Mouse (Mus musculus) left cerebral cortex, postnatal 36 days (tissue): Measurements from ENCODE around the gene Bad. TPM values are rescaled to one million over a fixed set of nuclear protein-coding genes. Genes with fewer than 3 reads are reported as not detected.
"Not testable (repeated sequence)": the region's sequence is repeated elsewhere in the genome, so short reads cannot be mapped to it uniquely, and the experiment has no call there.

Experiments
- DNase-seq, 2 experiments: peaks; one replicate each; pipeline ENCODE4 v3.0.0; 2021 to 2022; ENCODE audit warnings: low spot score in 2 of 2, mixed read lengths in 1 of 2
- intact Hi-C: fragments of 180-260 bp; cut with DNase I; formaldehyde crosslinking; loops from one replicate; pipeline ENCODE4 v1.15.1; 2025
- total RNA-seq, 2 experiments: library from RNA; stranded (reverse); gene quantifications; 2 replicates each; pipeline ENCODE4 v1.2.3; 2021

Gene Bad
- total RNA-seq, 2 experiments from 2014 or later, result 36.6 to 42.6 TPM

DNA sequence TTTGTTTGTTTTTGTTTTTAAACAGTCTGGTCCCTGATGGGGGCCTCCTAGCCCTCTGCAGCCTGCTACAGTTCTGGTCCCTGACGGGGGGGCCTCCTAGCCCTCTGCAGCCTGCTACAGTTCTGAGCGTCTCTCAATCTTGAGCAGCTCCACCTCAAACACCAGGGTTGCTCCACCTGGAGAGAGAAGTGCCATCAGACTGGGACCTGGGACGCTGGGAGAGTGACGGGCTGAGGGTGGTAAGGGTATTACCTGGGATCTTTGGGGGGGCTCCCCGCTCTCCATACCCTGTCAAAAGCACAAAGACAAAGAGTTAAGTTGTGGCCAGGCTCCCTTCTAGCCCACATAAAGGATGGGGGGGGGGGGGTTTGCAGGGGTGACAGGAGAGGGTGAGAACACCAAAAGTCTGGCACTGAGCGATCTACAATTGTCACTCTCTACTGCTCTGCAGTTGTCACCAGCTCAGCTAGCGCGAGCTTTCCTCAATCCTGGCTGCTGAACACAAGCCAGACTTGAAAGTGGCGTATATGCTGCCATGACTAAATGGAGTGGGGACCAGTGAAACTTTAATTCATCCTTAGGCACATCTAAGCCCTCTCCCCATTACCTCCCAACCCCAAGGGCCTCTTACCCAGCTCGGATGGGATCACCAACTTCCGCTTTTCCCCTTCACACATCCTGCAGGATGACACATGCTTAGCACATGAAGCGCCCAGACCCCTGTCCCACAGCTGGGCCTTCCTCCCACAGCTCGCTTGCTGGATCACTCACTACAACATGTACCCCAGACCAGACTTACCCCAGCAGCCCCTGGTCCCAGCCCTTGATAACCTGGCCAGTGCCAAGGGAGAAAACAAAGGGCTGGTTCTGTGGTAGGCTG, 36.3 kb downstream of the Bad start:
- DNase-seq, result no peak
- intact Hi-C loops, result loop anchor here (2.0 kb wide), 1 partner anchor 57 kb away; the partner anchor contains the start of gene Esrra

GRCm38 (mm10) chr19:6978639-6978974, 36.9 kb downstream of the Bad start:
- no peak for DNase-seq
- intact Hi-C loops, result loop anchor here (2.0 kb wide), 1 partner anchor 58 kb away; the partner anchor contains the start of gene Esrra

DNA sequence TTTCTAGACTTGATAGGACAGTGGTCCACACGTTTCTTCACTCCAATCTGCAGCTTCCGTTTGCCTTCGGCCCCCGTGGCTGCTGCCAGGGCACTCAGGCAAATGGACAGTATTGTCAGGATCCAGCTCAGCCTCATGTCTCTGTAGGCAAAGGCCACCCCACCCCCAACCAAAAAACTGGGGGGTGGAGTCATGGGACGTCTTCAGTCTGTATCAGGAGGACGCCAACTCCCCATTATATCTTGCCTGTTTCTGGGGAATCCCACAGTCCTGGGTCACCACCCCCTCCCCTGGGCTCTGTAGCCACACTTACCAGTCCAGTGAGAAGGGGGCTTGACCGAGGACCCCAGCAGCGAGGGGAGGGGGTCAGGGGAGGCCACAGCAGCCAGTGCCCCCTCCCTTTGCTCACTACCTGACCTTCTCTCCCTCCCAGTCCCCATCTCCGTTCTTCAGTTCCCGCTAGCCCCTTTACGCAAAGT, 37.4 kb downstream of the Bad start:
- intact Hi-C loops, result loop anchor here (2.0 kb wide), 1 partner anchor 58 kb away; the partner anchor contains the start of gene Esrra
- peak in 1 of 2 experiments; percentile 32 for DNase-seq

DNA sequence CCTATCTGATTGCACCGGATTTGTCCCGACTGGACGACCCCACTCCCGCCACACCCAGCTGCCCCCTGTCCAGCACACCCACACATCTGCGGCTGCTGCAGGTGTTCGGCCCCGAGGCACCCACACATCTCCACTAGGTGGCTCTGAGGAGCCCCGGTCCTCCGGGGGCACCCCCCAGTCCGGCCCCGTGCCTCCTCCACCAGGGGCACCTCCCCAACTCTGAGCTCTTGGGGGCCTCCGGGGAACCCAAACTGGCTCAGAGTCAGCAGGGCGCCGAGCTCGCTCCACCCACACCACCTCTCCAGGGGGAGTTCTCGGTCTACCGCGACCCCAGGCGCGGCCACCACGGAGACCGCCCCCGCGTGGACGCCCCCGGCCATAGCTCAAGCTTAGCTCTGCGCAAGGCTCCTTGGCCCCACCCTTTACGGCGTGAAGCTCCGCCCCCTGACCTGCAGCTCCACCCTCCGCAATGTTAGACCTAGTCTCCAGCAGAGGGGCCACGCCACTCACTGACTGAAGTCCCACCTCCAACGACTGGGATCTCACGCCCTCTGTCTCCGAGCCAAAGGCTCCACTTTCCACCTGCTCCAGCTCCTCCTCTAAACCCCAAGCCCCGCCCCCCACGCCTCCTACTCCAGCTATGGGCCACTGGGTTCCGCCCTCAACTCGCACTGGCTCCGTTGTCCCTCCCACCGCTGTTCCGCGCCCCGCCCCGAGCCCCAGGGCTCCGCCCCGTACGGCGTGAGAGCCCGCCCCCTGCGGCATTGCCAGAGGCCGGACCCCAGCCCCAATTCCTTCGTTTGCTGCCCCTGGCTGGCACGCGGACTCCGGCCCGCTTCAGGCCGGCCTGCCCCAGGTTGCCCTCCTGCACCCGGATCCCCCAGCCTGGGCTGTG, 38.1 kb downstream of the Bad start:
- DNase-seq, result peak; percentile 98 to 99
- intact Hi-C loops, result loop anchor here (2.0 kb wide), 1 partner anchor 59 kb away; the partner anchor contains the start of gene Esrra

DNA sequence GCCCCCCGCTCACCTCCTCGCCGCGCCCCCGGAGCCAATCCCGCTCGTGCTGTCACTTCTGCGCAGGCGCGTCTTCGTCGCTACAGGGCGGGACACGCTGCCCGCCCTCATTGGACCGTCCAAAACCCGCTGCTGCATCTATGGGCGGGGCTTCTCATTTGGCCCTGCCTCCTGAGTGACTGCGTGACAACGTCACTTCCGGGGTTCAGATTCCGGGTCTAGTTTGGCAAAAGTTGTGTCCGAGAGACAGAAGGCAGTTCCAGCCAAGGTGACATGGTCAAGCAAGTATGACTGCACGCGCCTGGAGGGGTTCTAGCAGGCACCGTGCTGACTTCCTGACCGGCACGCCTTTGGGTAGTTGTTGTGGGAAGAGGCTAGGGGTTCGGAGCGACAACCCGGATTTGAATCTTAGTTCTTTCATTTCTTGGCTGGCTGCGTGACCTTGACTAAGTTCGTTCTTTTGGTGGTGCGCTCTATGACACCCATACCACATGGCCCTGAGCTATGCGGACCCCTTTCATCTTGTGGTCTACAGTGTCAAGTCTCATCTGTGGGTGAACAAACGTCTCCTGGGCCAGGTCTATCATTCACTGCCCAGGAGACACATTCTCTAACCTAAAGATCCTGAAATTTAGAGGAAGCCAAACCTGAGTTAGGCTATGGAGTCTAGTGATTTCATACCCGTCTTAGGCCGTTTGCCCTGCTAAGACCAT, 38.9 kb downstream of the Bad start, which contains the start of gene Fkbp2:
TSS of gene Fkbp2 (minus strand) at position 121 of the 713 bp plus-strand sequence.
- peak; percentile 99 for DNase-seq
- intact Hi-C loops, result no loop called here

DNA sequence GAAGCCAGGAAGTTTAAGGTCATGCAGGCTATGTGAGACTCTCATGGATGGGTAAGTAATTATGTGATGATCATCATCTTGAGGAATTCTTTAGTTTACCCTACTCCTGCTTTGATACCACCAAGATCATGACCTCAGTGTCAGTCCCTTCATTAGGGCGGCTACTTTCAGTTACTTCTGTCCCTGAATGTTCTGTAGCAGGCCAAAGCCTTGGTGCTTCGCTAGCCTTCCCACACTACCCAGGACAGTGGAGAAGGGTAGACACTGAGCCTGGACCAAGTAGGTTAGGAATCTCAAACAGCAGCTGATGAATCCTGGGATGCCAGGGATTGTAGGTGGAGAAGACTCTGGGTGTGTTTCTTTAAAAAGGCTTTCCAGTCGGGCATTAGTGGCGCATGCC, 39.8 kb downstream of the Bad start:
- intact Hi-C loops, result no loop called here
- no peak for DNase-seq

DNA sequence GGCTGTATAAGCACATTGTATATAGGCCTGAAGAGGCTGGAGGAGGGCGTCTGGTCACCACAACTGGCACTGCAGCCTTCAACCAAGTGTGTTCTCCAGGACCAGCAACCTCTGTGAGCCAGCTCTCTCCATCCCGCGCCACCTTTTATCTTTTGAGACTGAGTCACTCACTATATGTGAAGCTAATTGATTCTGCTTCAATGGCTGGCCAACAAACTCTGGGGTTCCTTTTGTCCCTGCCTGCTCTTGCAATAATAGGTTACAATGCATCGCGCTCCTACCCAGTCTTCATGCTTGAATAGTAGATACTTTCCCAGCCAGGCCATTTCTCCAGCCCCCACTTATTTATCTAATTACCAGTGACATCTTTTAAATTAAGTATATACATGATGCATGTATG, 42.0 kb downstream of the Bad start:
- no peak for DNase-seq

DNA sequence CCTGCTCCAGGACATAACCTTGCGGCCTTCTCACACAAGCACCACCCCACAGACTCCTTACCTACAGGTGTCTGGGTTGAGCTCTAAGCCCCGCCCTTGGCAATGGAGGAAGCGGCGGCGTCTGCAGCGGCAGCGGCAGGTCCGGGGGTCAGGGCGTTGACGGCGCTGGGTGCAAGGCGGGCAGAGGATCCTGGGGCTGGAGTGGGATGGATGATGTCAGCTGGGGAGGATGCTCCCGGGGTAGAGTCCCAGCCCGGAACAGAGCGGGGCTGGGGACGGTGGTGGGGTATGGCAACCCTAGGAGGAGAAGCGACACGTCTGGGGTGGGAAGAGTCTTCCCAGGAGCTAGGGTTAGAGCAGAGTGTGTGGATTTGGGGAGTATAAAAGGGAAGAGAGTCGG, 43.6 kb downstream of the Bad start:
- intact Hi-C loops, result no loop called here
- DNase-seq, result no peak

More for the DNA sequence above, 42.0 kb downstream of the Bad start:
- intact Hi-C loops, result no loop called here

DNA sequence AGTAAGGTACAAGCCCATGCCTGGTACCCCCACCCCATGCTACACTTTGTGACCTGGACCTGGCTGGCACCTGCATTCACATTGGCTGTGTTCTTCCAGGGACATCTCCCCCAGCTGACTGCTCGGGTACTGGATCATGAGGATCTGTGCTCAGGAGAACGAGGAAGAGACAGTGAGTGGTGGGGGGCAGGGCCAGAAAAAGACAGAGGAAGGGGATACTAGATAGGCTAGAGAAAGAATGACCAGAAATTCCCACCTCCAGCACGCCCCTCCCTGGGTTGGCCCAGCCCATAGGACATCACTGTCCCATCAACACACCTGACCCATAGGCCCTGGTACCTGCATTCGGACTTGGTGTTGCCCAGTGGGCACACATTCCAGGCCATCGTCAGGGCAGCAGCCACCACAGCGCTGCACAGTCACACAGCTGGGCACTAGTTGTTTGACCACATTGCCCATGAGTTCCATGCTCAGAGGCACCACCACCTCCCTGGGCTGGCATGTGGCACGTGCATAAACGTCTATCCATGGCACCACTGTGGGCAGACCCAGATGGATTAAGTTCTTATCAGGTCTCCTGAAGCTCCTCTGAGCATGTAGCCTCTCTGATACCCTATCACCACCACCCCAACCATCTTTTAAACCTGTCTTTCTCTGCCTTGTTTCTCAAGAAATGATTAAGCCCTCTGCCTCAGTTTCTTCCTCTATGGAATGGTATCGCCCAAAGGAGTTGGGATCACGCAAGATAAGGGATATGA, 44.5 kb downstream of the Bad start:
- no peak for DNase-seq
- intact Hi-C loops, result no loop called here

DNA sequence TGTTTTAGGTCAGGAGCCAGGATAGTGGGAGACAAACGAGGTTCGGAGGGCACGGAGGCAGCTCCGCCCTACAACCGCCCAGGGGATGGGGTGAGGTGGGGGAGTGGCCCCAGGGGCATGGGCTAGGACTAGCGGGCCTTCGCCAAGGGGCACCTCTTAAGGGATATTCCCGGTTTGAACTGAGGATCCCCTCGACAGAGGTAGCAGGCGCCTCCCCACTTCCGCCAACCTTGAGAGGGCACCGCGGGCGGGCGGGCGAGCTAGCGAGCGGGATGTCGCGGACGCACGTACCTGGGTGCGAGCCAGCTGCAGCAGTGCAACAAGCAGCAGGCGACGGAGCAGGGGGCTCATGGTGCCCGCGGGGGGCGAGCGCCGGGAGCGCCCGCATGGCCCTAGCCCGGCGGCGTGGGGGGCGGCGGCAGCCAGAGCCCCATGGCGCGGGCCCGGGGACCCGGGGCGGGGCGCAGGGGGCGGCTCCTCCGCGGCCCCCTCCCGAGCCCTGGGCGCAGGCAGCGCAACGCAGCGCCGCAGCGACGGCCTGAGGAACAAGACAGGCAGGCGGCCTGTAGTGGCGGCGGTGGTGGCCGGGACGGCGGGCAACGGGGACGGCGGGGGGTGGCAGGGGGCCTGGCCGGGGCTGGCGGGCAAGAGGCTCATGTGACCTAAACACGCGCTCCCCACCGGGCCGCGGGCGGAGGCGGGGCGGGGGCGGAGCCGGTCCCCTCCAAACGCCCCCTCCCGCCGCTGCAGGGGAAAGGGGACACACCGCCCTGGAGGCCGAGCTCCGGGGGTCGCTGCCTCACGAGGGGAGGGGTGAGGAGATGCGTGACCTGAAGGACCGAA, 45.6 kb downstream of the Bad start, which contains the start of gene Vegfb:
TSS of gene Vegfb (minus strand) at position 591 of the 843 bp plus-strand sequence.
- intact Hi-C loops, result no loop called here
- peak; percentile 66 to 78 for DNase-seq

- intact Hi-C loops, result no loop called here
Measured at GRCm38 (mm10) chr19:6987904-6988285, 46.2 kb downstream of the Bad start.

DNA sequence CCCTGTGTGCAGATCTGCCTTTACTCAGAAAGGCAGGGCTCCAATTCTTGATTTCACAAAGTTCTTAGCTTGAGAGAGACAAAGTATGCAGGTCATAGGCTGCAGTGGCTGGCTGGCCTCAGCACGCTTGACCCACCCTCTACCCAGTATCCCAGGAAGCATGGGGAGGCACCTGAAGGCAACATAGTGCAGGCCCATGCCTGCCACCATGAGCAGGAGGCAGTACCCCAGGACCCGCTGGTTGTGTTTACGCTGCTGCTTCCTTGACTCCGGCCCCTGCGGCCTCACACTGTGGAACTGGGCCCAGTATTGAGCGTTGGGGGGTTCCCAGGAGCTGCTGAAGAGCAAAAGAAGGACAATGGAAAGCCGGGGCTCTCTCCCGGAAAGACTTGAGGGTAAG, 47.6 kb downstream of the Bad start:
- DNase-seq, result no peak
- intact Hi-C loops, result no loop called here

More at GRCm38 (mm10) chr19:6987904-6988285, 46.2 kb downstream of the Bad start:
- DNase-seq, result no peak

DNA sequence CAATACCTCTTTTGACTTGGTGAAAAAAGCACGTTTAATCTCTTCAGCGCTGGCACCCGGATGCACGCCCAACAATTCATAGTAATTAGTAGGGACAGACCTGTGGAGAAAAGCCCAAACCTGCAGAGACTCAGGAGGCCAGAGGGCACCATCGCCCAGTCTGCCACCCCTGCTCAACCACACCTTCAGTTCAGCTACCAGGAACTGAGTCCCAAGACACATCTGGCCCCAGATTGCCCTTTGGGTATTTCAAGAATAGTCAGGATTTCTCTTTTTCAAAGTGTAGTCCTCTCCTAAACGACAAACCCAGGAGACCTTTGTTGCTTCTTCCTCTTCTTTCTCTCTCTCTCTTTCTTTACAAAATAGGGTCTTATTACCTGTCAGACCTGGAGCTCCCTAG, 49.1 kb downstream of the Bad start:
- DNase-seq, result no peak
- intact Hi-C loops, result no loop called here

DNA sequence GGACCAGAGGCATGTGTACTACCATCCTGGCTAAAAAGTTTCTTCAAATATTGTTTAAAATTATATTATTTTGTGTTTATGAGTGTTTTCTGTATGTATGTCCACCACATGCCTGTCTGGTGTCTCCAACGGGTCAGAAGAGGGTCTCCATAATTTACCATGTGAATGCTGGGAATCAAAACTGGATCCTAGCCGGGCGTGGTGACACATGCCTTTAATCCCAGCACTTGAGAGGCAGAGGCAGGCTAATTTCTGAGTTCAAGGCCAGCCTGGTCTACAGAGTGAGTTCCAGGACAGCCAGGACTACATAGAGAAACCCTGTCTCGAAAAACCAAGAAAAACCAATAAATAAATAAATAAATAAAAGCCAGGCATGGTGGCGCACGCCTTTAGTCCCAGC, 49.5 kb downstream of the Bad start:
- intact Hi-C loops, DNase-seq: not testable (repeated sequence)

DNA sequence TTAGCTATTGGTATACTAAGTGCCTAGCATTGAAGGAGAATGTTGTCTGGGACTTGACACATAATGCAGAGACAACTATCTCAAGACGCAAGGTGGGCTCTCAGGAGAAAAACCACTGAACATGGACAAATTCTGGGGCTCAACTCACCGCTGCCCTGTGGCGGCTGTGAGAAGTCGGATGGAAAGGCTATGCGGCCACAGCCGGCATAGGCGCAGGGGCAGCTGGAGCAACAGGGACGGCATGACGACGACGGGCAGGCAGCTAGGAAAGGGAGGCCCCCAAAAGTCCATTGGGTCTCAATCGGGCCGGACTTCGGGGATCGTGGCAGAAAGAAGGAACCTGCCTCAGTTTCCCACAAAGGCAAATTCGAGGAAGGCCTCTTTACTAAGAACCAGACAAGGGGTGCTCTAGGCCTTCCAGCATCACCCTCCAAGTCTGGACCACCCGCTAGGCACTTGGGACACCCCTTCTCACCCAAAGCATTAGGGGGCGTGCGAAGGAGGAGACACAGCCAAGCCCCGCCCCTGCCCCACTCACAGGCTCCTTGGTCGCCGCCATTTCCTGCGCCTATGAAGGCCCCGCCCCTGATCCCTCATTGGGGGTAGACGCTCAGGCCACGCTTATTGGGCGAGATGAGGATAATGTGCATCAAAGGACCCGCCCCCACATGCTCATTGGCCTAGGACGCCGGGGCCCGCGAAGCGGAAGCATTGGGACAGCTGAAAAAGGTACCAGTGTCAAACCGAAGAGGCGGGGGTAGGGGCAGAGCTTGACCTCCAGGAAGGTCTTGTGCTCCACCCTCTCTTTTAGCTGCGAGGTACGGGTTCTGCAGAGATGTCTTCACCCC, 50.6 kb downstream of the Bad start, which contains the start of gene Dnajc4:
TSS of gene Dnajc4 (minus strand) at position 562 of the 848 bp plus-strand sequence.
- peak; percentile 91 to 92 for DNase-seq
- intact Hi-C loops, result no loop called here

DNA sequence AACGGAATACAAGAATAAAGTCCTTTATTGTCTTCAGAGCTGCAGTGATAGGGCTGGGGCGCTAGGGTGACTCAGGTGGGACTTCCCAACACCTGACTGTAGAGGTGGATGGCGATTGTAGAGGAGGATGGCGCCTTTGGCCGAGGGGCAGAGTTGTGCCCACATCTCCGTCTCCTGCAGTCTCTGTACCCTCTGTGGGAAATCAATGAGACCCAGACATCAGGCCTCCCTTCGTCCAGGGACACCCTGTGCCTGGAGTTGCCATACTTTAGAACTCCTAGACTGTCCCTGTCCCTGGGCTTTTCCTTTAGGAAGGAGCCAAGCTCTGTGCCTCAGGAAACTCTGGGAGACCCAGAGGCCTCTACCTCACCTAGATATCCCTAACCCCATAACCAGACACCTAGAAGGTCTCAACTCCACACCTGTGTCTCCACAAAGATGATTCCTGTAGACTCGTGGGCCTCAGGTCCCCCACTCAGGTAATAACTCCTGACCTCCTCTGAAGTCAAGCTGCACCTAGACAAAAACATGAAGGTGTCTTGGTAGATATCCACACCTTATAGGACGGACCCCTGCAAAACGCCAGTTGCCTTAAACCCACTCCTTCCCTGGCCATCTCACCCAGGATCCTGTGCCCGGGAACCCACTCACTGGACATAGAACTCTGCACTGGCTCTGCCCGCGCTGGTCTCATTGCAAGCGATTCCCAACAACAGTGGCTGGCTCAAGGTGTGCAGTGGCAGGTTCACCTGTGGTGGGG, 51.5 kb downstream of the Bad start:
- no peak for DNase-seq
- intact Hi-C loops, result no loop called here
